Mouse (Mus musculus) thymus, postnatal 36 days (tissue): ENCODE results near the gene Naxd.
A peak's percentile ranks its signal among the peaks of the same experiment; 100 is the strongest.
"Not testable (repeated sequence)": the region's sequence is repeated elsewhere in the genome, so short reads cannot be mapped to it uniquely, and the experiment has no call there.

Source experiments
- DNase-seq, 2 experiments: peaks; one replicate each; pipeline ENCODE4 v3.0.0; 2022; ENCODE audit warnings: mixed read lengths in 2 of 2

Gene Naxd

GRCm38 (mm10) chr8:11517366-11518055 is 20.2 kb downstream of the Naxd start:
- no peak for DNase-seq

- DNase-seq: no peak
Measured at GRCm38 (mm10) chr8:11518056-11518396, 20.7 kb downstream of the Naxd start.

DNA sequence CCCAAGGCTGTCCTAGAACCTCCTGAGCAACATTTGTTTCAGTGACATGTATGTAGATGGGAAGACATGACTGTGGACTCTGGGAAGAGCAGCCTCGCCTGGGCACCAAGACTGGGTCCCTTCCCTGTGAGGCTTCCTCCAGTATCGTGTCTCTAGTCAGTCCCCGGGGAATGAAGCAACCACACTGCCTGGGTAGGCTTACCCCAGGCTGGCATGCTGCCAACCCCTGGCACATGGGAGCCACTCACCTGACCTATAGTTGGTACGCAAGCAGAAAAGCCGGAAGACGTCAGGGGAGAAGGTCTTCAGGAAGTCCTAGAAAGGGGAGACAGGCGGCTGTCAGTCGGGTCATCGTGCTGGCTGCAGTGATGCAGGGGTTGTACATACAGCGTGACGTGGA is 21.4 kb downstream of the Naxd start:
- no peak for DNase-seq

- DNase-seq: no peak
Measured at GRCm38 (mm10) chr8:11523331-11523730, 26.0 kb downstream of the Naxd start.

DNA sequence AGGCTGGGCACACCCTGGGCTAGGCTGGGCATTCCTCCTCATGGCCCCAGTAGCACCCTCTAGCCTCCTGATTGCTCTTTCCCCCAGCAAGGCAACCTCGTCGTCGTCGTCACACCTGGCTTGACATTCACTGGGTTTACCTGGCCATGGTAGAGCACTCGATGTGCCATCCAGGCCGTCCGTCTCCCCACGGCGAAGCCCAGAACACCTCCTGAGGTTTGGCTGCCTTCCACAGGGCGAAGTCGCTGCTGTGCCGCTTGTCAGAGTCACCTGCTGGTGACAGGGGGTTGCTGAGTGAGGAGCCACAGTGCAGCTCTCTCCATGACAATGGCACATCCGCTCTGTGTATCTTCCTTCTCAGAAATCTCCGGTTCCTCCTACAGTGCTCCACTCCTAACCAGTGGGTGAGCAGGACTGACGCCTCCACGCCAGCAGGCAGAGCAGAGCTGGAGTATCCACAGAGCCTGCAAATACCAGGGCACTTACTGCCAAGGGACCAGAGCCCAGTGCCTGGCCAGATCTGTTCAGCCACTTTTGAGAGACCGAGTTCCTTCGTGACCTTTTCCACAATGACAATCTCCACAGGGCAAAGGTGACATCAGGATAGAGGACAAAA is 33.0 kb downstream of the Naxd start:
- DNase-seq: no peak

DNA sequence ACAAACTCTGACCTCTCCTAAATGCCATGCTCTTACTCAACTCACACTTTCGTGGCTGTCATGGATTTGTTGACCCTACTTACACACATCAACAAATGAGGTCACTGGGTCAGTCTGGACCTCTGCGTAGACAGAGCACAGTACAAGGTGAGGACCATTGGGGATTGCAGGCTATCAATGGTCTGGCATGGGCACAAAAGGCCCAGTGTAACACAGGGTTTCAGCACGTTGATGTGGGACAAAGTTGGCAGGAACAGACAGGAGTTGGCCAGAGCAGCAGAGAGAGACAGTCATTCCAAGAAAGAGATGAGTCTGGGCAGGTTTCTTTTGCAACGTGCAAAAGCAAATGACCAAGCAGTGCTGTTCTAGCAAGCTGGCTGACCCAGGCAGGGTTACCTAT is 33.5 kb downstream of the Naxd start:
- no peak for DNase-seq

DNA sequence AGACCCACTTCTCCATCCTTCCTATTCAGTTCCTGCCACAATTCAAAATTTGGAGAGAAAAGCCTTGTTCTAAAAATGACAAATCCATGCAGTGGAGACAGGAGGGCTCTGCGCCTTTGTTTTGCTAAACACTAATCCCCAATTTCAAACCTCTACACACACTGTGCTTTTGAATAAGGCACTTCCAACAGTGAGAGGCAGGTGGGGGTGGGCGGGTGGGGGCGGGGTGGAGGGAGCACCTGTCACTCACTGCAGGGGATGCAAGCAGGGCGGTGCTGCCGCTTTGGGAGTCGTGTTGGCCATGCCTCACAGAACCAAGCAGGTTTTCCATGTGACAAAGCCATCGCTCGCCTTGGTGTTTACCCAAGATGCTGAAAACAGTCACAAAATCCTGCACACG is 37.2 kb downstream of the Naxd start:
- no peak for DNase-seq

- no peak for DNase-seq
Measured at GRCm38 (mm10) chr8:11539049-11539448, 41.7 kb downstream of the Naxd start.

DNA sequence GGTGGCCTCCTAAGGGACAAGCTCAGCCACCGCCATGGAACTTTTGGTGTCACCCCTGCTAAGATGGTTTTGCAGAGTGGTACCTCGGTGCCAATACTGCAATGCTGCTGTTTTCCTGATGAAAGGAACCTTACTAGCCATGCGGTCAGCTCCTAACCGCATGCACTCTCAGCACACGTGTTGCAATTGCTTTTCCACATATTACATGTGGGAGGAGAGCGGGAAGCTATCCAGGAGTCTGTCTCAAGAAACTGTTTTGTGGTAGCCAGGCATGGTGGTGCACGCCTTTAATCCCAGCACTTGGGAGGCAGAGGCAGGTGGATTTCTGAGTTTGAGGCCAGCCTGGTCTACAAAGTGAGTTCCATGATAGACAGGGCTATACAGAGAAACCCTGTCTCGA is 42.9 kb downstream of the Naxd start:
- no peak for DNase-seq

DNA sequence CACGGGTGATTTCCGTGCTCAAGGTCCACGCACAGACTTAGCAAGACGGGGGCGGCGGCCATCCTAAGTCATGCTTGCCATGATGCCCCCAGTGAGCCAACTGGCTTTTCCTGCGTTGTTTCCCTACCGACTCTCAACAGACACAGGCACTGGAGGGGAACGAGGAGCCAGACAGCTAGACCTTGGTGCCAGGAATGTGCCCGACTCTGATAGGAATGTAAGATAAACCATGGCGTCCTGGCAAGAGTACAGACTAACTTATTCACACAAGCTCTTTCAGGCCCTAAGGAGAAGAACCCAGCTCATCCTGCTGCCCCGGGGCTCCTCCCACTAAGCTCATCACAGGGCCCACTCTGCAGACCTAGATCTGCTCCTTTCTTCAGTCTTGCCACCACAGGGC is 44.7 kb downstream of the Naxd start:
- no peak for DNase-seq

DNA sequence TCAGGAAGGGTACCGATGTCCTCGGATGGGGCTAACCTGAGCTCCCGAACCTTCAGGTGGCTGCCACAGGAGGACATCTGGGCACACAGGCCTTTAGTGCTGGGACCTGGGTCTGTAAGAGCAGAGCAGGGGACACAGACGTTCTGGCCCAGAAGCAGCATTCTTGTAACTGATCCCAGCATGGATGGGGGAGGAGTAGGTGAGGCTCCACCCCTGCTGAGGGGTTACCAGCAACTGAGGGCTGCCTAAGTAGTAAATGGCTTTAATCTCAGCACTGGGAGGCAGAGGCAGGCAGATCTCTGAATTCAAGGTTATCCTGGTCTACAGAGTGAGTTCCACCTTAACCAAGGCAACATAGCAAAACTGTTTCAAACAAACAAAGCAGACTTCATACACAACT is 45.6 kb downstream of the Naxd start:
- no peak for DNase-seq

DNA sequence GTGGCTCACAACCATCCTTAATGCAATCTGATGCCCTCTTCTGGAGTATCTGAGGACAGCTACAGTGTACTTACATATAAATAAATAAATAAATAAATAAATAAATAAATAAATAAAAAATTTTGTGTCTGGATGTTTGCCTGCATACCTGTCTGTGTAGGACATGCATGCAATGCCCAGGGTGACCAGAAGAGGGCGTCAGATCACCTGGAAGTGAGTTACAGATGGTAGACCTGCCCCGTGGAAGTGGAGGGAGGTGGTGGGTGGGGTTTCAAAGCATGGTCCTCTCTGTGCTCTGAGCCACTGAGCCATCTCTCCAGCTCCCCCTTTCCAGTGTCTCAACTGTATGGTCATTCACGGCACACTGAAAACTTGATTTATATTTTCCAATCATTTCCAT is 47.1 kb downstream of the Naxd start:
- peak; percentile 82 to 83 for DNase-seq

DNA sequence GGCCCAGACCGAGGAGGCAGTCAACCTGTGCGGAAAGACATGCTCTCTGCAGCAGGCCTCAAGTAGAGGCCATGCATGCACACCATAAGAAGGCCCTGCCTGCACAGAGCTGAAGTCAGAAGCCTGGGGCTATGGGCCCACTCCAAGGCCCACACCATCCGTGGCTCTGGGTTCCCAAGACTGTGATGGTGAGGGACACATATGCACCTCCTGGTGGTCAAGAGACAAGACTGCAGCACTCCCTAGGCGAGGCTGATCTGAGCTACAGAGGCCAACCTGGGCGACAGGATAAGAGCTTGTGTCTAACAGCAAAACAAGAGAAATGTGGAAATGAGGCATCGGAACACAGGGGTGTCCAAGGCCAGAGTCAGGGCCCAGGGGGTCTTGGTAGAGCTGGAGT is 49.8 kb downstream of the Naxd start:
- DNase-seq: peak; percentile 19 to 20

DNA sequence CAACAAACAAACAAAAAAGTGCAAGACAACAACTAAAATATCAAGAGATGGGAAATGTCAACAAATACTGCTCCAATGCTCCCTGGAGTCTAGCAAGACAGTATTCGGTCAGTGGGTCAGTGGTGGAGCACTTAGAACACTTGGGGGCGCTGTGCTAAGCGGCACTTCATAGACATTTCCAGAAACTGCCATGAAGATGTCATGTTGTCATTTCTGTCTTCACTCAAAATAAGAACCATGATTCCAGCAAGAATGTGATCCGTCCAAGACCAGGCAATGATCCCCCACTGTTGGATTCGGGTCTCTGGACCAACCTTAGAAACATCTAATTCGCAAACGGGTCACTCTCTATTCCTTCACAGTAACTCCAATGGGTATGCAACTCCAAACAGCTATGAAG is 52.4 kb downstream of the Naxd start:
- peak; percentile 45 to 50 for DNase-seq

- peak; percentile 95 to 96 for DNase-seq
Measured at GRCm38 (mm10) chr8:11550281-11550948, 53.1 kb downstream of the Naxd start, which contains the start of gene Cars2. TSS of gene Cars2 (minus strand) at chr8:11550783.

GRCm38 (mm10) chr8:11551497-11551896 is 54.2 kb downstream of the Naxd start:
- DNase-seq: not testable (repeated sequence)

GRCm38 (mm10) chr8:11552390-11552789 is 55.1 kb downstream of the Naxd start:
- no peak for DNase-seq

DNA sequence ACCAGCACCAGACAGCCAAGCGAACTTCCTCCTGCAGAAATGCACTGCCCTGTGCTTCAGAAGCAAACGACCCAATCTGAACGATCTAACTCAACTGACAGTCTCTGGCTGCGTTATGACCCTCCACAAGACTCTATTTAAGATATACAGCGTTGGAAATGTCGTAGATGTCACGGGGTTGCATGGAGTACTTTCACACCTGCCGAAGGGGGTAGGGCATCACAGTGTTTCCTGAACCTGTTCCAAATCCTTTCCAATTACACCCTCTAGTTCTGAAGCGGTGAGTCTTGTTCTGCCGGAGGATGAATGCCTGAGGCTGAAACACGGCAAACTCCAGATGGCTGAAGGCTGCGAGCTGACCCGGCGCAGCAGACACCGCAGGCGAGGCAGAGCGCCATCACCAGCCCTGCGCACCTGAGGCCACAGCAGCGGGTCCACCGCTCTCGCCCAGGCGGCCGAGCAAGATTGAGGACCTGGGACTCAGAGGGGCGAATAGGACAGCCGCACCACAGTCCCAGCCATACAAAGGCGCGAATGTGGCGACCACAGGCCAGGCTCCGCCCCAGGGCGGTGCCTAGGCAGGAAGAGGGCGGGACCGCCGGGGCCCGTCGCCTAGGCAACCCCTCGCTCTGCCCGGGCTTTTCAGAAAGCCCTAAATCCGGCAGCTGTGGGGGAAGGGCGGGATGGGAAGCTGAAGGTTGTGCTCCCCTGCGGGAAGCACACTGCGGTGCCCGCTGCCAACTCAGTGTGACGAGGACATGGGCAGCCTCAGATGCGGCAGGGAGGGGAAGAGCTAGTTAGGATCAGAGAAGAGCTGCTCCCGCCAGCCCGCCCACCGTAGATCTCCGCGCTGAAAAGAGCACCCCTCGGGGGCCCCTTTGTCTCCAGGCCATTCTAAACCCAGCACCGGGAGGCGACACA is 57.8 kb downstream of the Naxd start, which contains the start of gene Ing1:
Ing1 (plus strand) TSS at position 773 of the 921 bp plus-strand sequence.
- DNase-seq: peak; percentile 97 to 98

DNA sequence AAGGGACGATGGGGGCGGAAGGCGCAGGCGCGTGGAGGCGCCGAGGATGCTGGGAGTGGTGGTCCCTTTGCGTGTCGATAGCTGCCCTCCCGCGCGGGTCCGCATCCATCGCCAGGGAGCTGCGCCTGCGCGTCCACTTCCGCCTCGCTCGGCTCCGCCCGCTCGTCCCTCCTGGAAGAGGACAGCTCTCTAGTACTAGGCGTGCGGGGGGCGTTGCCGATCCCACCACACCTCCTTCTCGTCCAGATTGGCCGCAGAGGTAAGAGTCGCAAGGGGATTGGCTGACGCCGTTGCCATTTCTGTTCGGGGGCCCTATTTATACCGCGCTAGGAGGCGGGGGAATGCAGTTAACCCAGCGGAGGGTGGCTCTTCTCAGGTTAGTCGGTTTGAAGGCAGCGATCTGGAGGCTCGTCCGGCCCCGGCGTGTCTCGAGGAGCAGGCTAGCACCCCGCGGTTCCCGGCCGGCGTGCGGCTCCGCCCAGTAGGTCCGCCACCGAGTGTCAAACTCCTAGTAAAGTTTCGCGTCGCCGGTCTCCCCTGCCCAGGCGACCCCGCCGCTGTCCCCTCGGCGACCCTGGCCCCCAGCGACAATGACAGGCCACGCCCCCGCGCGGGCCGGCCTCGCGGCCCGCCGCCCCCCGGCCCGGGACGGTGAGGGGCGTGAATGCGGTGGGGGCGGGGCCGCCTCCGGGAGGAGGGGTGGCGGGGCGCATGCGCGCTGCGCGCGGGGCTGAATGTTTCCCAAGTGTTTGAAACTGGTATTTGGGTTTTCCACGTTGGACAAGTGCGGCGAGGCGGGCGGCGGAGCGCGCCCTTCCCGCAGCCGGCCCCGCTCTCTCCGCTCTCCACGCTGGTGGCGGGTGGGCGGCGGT is 58.6 kb downstream of the Naxd start:
- peak; percentile 97 to 100 for DNase-seq

- peak; percentile 67 to 73 for DNase-seq
Measured at GRCm38 (mm10) chr8:11556691-11557423, 59.6 kb downstream of the Naxd start.

DNA sequence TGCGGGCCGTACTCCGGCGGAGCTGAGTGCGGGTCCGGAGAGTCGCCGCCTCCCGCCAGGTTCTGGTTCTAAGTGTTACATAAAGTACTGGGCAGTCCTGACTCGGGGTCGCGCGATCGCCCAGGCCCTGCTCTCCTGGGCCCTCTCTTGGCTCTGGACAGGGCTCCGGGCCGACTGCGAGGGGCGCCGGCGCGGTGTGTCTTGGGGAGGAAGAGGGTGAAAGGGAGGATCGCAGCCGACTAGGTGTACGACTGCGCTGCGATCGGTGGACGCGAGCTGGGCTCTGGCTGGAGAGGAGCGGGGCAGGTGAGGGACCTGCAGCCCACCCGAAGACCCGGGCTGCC is 60.1 kb downstream of the Naxd start:
- no peak for DNase-seq
